Mouse (Mus musculus): ENCODE measurements around the gene Gm11492. TPM values are rescaled to one million over a fixed set of nuclear protein-coding genes. Genes with fewer than 3 reads are reported as not detected.
A peak's percentile ranks its signal among the peaks of the same experiment; 100 is the strongest.

The Gm11492 gene
- polyA plus RNA-seq, 1 experiment, result not detected

- H3K27me3 ChIP-seq (ENCODE audit: control insufficient read depth, insufficient read depth, low read length), result no peaks in the 10 kb centered on the region
- H3K4me3 ChIP-seq (ENCODE audit: low read depth, low read length), result no peak overlapping the region
- no peak for TF ChIP-seq CTCF (IDR thresholded peaks at IDR 0.05; ENCODE audit: extremely low read depth, insufficient read length, insufficient replicate concordance, low read depth, low read length)
- TF ChIP-seq POLR2A (IDR thresholded peaks at IDR 0.05; ENCODE audit: low read depth, low read length), result no peak
- peaks cover 78% of the 10 kb centered on the region for H3K36me3 ChIP-seq (ENCODE audit: control insufficient read depth, insufficient read depth, low read length)
- H3K27ac ChIP-seq (ENCODE audit: insufficient read depth, low read depth, low read length), result peak overlapping the region; percentile 58; the same call in 1 of the 2 replicates
- WGBS, result 93% methylated on average over 10 of the region's 10 CpGs
- peaks cover 15% of the 10 kb centered on the region for H3K4me1 ChIP-seq (ENCODE audit: control insufficient read depth, insufficient read depth, insufficient read length, low read length)
Observed at GRCm38 (mm10) chr11:87600322-87600853, 33.9 kb downstream of the Gm11492 start.

DNA sequence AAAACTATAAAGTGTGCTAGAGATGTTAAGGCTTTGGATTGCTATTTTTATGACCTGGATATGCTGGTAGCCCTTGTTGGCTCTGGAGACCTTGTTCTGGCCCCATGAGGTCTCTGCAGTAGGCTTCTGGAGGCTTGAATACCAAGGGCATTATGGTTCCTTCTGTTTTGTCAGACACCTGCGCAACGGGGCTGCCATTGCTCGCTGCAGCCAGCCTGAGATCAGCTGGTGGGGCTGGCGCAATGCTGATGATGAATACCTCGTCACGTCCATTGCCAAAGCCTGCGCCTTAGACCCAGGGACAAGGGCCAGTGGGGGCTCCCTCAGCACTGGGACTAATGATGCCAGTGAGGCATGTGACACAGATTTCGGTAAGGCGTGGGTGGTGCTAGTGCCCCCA lies 35.8 kb downstream of the Gm11492 start:
- WGBS, result 96% methylated on average over 9 of the region's 9 CpGs
- no peak overlapping the region for H3K27ac ChIP-seq (ENCODE audit: insufficient read depth, low read depth, low read length)
- no peak overlapping the region for H3K4me3 ChIP-seq (ENCODE audit: low read depth, low read length)
- no peak for TF ChIP-seq CTCF (IDR thresholded peaks at IDR 0.05; ENCODE audit: extremely low read depth, insufficient read length, insufficient replicate concordance, low read depth, low read length)
- TF ChIP-seq POLR2A (IDR thresholded peaks at IDR 0.05; ENCODE audit: low read depth, low read length), result no peak
- peaks cover 92% of the 10 kb centered on the region for H3K36me3 ChIP-seq (ENCODE audit: control insufficient read depth, insufficient read depth, low read length)
- H3K27me3 ChIP-seq (ENCODE audit: control insufficient read depth, insufficient read depth, low read length), result no peaks in the 10 kb centered on the region
- H3K4me1 ChIP-seq (ENCODE audit: control insufficient read depth, insufficient read depth, insufficient read length, low read length), result peaks cover 12% of the 10 kb centered on the region

DNA sequence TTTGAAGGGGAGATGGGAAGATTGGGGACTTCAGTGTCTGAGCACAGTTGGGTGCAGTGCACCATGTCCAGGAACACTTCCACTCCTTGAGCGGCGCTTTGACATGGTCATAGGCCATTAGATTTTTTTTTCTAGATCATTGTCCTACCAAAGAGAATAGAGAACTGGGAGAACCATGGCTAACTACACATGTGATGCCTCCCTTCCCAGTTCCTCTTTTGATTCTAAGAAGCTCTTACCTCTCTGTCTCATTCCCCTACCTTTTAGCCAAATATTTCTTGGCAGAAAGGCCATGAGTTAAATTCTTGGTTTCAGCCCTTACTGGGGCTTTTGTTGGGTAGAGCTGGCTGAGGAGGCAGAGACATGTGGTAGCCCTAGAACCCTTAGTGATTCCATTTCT lies 37.1 kb downstream of the Gm11492 start:
- H3K27me3 ChIP-seq (ENCODE audit: control insufficient read depth, insufficient read depth, low read length), result no peaks in the 10 kb centered on the region
- no peak overlapping the region for H3K27ac ChIP-seq (ENCODE audit: insufficient read depth, low read depth, low read length)
- H3K36me3 ChIP-seq (ENCODE audit: control insufficient read depth, insufficient read depth, low read length), result peaks cover 88% of the 10 kb centered on the region
- H3K4me1 ChIP-seq (ENCODE audit: control insufficient read depth, insufficient read depth, insufficient read length, low read length), result peaks cover 11% of the 10 kb centered on the region
- TF ChIP-seq POLR2A (IDR thresholded peaks at IDR 0.05; ENCODE audit: low read depth, low read length) (no peak), CTCF (IDR thresholded peaks at IDR 0.05; ENCODE audit: extremely low read depth, insufficient read length, insufficient replicate concordance, low read depth, low read length) (no peak)
- no peak overlapping the region for H3K4me3 ChIP-seq (ENCODE audit: low read depth, low read length)
- 91% methylated on average over 2 of the region's 2 CpGs for WGBS

GRCm38 (mm10) chr11:87609264-87609663 lies 42.8 kb downstream of the Gm11492 start:
- WGBS, result 88% methylated on average over 7 of the region's 7 CpGs
- Histone ChIP-seq H3K27ac (ENCODE audit: insufficient read depth, low read depth, low read length) (no peak overlapping the region), H3K4me1 (ENCODE audit: control insufficient read depth, insufficient read depth, insufficient read length, low read length) (no peaks in the 10 kb centered on the region), H3K36me3 (ENCODE audit: control insufficient read depth, insufficient read depth, low read length) (peaks cover 82% of the 10 kb centered on the region), H3K4me3 (ENCODE audit: low read depth, low read length) (no peak overlapping the region), H3K27me3 (ENCODE audit: control insufficient read depth, insufficient read depth, low read length) (no peaks in the 10 kb centered on the region)
- TF ChIP-seq CTCF (IDR thresholded peaks at IDR 0.05; ENCODE audit: extremely low read depth, insufficient read length, insufficient replicate concordance, low read depth, low read length), result no peak
- no peak for TF ChIP-seq POLR2A (IDR thresholded peaks at IDR 0.05; ENCODE audit: low read depth, low read length)

DNA sequence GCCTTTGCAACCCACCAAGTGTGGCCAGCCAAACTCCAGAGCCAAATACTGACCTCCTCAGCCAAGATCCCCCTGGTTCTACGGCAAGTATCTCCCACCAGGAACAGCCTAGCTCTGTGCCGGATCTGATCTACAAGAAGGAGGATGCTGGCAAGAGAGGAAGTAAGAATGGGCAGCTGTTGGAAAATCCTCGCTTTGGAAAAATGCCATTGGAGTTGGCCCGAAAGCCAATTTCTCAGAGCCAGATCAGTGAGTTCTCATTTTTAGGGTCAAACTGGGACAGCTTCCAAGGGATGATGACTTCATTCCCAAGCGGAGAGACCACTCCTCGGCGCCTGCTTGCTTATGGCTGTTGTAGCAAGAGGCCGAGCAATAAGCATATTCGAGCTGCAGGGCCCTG lies 45.1 kb downstream of the Gm11492 start:
- Histone ChIP-seq H3K27ac (ENCODE audit: insufficient read depth, low read depth, low read length) (no peak overlapping the region), H3K36me3 (ENCODE audit: control insufficient read depth, insufficient read depth, low read length) (peaks cover 81% of the 10 kb centered on the region), H3K27me3 (ENCODE audit: control insufficient read depth, insufficient read depth, low read length) (no peaks in the 10 kb centered on the region), H3K4me1 (ENCODE audit: control insufficient read depth, insufficient read depth, insufficient read length, low read length) (no peaks in the 10 kb centered on the region), H3K4me3 (ENCODE audit: low read depth, low read length) (no peak overlapping the region)
- WGBS, result 85% methylated on average over 9 of the region's 9 CpGs
- TF ChIP-seq POLR2A (IDR thresholded peaks at IDR 0.05; ENCODE audit: low read depth, low read length), result no peak
- TF ChIP-seq CTCF (IDR thresholded peaks at IDR 0.05; ENCODE audit: extremely low read depth, insufficient read length, insufficient replicate concordance, low read depth, low read length), result no peak

- WGBS, result 87% methylated on average over 7 of the region's 7 CpGs
- TF ChIP-seq POLR2A (IDR thresholded peaks at IDR 0.05; ENCODE audit: low read depth, low read length) (no peak), CTCF (IDR thresholded peaks at IDR 0.05; ENCODE audit: extremely low read depth, insufficient read length, insufficient replicate concordance, low read depth, low read length) (no peak)
- H3K36me3 ChIP-seq (ENCODE audit: control insufficient read depth, insufficient read depth, low read length), result peaks cover 82% of the 10 kb centered on the region
Observed at GRCm38 (mm10) chr11:87613972-87614371, 47.5 kb downstream of the Gm11492 start.

GRCm38 (mm10) chr11:87615551-87615950 lies 49.1 kb downstream of the Gm11492 start:
- no peak for TF ChIP-seq POLR2A (IDR thresholded peaks at IDR 0.05; ENCODE audit: low read depth, low read length)
- no peak for TF ChIP-seq CTCF (IDR thresholded peaks at IDR 0.05; ENCODE audit: extremely low read depth, insufficient read length, insufficient replicate concordance, low read depth, low read length)
- 91% methylated on average over 5 of the region's 5 CpGs for WGBS
- Histone ChIP-seq H3K4me3 (ENCODE audit: low read depth, low read length) (no peak overlapping the region), H3K4me1 (ENCODE audit: control insufficient read depth, insufficient read depth, insufficient read length, low read length) (no peaks in the 10 kb centered on the region), H3K27ac (ENCODE audit: insufficient read depth, low read depth, low read length) (no peak overlapping the region), H3K27me3 (ENCODE audit: control insufficient read depth, insufficient read depth, low read length) (no peaks in the 10 kb centered on the region), H3K36me3 (ENCODE audit: control insufficient read depth, insufficient read depth, low read length) (peaks cover 76% of the 10 kb centered on the region)

More at GRCm38 (mm10) chr11:87613972-87614371, 47.5 kb downstream of the Gm11492 start:
- no peaks in the 10 kb centered on the region for H3K27me3 ChIP-seq (ENCODE audit: control insufficient read depth, insufficient read depth, low read length)
- no peak overlapping the region for H3K4me3 ChIP-seq (ENCODE audit: low read depth, low read length)
- H3K4me1 ChIP-seq (ENCODE audit: control insufficient read depth, insufficient read depth, insufficient read length, low read length), result no peaks in the 10 kb centered on the region
- H3K27ac ChIP-seq (ENCODE audit: insufficient read depth, low read depth, low read length), result no peak overlapping the region

All from small intestine, adult 2 months (tissue).